Mouse (Mus musculus): ENCODE results near the gene Mtss1l. TPM values are rescaled to one million over a fixed set of nuclear protein-coding genes. Genes with fewer than 3 reads are reported as not detected.

Gene Mtss1l
- polyA plus RNA-seq, 1 experiment from 2014 or later, result 11.1 TPM

GRCm38 (mm10) chr8:110746661-110747060 is 25.4 kb downstream of the Mtss1l start:
- Histone ChIP-seq H3K36me3 (ENCODE audit: poor library complexity, severe bottlenecking) (no peaks in the 10 kb centered on the region), H3K27me3 (no peaks in the 10 kb centered on the region), H3K9ac (no peak overlapping the region), H3K4me2 (no peak overlapping the region), H3K4me3 (no peak overlapping the region), H3K27ac (no peak overlapping the region), H3K4me1 (no peaks in the 10 kb centered on the region), H3K9me3 (replicated peaks) (no peaks in the 10 kb centered on the region)
- ATAC-seq, result no peak
- WGBS, result 81% methylated on average over 9 of the region's 9 CpGs

DNA sequence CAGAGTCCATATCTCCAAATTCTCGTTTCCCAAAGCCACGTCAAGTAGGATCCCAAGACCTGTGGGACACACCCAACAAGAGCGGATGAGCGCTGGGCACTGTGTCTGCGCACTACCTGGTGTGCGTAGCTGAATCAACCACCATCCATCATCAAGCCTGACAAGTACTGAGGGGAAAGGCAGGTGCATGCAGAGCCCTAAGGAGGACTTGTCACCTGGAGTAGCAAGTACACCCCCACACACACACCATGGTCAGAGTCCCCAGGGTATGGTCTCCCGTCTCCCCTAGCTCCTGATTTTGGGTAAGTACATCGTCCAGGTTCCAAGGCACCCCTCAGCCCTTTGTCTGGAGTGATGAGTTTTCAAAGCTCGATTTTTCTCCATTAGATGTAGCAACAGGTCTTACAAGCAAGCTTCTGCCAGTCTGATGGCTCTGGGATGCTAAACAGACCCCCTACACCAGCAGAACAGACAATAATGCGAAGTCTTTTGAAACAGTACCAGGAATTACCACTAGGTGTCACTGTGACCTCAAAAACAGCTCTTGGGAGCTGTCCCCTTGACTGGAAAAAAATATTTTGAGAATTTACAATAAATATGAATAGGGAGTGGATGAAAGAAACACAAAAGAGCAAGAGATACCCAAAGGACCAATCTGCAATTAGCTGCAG is 28.4 kb downstream of the Mtss1l start:
- peak; percentile 61 for ATAC-seq
- Histone ChIP-seq H3K4me3 (no peak overlapping the region), H3K27me3 (no peaks in the 10 kb centered on the region), H3K9ac (no peak overlapping the region), H3K36me3 (ENCODE audit: poor library complexity, severe bottlenecking) (no peaks in the 10 kb centered on the region), H3K4me2 (no peak overlapping the region), H3K27ac (no peak overlapping the region), H3K4me1 (no peaks in the 10 kb centered on the region), H3K9me3 (replicated peaks) (no peaks in the 10 kb centered on the region)
- 61% methylated on average over 10 of the region's 10 CpGs for WGBS

DNA sequence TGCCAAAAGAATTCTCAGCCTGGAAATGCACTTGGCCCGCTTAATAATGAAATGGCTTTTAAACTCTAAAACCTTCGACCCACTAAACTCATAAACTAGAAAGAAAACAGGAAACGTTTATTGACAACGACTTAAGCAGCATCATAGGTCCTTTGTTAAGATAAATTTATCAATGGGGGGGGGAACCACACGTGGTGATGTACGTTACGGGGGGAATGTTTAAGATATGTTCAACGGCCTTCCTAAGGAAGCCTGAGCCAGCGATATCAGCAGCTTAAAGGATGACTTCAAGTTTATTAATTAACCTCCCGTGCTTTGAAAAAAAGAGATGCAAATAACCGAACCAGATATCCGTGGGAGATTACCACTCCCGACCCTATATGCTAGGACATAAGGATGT is 29.0 kb downstream of the Mtss1l start:
- Histone ChIP-seq H3K4me2 (no peak overlapping the region), H3K4me3 (no peak overlapping the region), H3K9me3 (replicated peaks) (no peaks in the 10 kb centered on the region), H3K4me1 (no peaks in the 10 kb centered on the region), H3K9ac (no peak overlapping the region), H3K27me3 (no peaks in the 10 kb centered on the region), H3K36me3 (ENCODE audit: poor library complexity, severe bottlenecking) (no peaks in the 10 kb centered on the region), H3K27ac (no peak overlapping the region)
- no peak for ATAC-seq
- WGBS, result 50% methylated on average over 13 of the region's 13 CpGs

- no peaks in the 10 kb centered on the region for H3K27me3 ChIP-seq
- ATAC-seq, result no peak
- no peak overlapping the region for H3K4me2 ChIP-seq
- H3K36me3 ChIP-seq (ENCODE audit: poor library complexity, severe bottlenecking), result no peaks in the 10 kb centered on the region
- no peak overlapping the region for H3K4me3 ChIP-seq
- no peak overlapping the region for H3K27ac ChIP-seq
- no peaks in the 10 kb centered on the region for H3K9me3 ChIP-seq (replicated peaks)
- H3K9ac ChIP-seq, result no peak overlapping the region
- WGBS, result 83% methylated on average over 5 of the region's 5 CpGs
- no peaks in the 10 kb centered on the region for H3K4me1 ChIP-seq
Measured at GRCm38 (mm10) chr8:110751490-110751889, 30.2 kb downstream of the Mtss1l start.

DNA sequence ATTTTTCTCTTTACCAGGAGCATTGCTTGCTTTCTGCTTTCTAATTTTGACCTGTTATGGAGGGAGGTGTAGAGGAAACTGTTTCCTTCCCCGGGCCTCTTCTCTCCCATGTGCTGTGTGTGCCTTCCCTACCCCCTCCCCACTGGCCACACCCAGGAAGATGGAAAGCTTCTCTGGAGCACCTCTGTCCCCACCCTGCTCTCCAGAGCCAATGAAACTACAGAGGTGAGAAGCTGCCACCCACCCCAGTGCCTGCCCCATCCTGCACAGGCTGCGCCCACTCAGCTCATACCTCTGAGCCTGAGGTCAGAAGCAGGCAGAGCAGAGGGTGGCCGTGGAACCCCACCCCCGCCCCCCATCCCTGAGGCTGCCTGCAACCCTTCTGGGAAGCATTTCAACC is 33.4 kb downstream of the Mtss1l start:
- Histone ChIP-seq H3K36me3 (ENCODE audit: poor library complexity, severe bottlenecking) (no peaks in the 10 kb centered on the region), H3K9me3 (replicated peaks) (no peaks in the 10 kb centered on the region), H3K4me1 (no peaks in the 10 kb centered on the region), H3K4me2 (no peak overlapping the region), H3K27me3 (no peaks in the 10 kb centered on the region), H3K9ac (no peak overlapping the region), H3K4me3 (no peak overlapping the region), H3K27ac (no peak overlapping the region)
- ATAC-seq, result no peak
- WGBS, result 62% methylated on average over 3 of the region's 4 CpGs

DNA sequence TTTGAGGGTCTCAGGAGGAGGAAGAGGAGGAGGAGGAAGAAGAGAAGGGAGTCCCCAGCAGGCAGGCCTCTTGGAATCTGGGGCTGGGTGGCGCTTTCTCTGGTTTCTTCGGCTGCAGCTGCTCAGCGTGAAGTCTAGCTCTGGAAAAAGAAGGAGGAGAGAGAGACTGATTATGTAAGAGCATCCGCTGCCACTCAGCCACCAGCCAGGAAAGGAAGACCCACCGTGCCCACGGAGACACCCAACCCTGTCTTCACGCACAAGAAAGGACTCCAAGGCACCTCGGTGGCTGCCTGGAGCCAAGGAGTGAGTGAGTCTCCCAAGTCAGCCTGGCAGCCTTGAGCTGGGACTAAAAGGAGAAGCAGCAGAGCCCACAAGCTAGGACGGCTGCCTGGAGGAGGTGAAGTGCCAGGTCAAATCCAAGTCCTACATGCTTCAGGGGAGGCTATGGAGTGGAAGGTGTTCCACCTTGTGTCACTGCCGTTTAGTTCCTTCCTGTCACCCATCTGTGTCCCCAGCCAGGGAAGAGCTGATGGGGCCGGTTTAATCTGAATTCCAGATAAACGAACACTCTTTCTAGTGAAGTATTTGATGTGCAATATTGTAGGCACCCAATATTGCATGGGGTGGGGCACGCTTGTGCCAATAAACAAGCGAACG is 34.4 kb downstream of the Mtss1l start:
- no peak overlapping the region for H3K27ac ChIP-seq
- H3K9me3 ChIP-seq (replicated peaks), result no peaks in the 10 kb centered on the region
- no peak overlapping the region for H3K4me3 ChIP-seq
- H3K9ac ChIP-seq, result no peak overlapping the region
- no peaks in the 10 kb centered on the region for H3K27me3 ChIP-seq
- no peaks in the 10 kb centered on the region for H3K36me3 ChIP-seq (ENCODE audit: poor library complexity, severe bottlenecking)
- no peak overlapping the region for H3K4me2 ChIP-seq
- no peak for ATAC-seq
- 50% methylated on average over 15 of the region's 15 CpGs for WGBS
- H3K4me1 ChIP-seq, result no peaks in the 10 kb centered on the region

DNA sequence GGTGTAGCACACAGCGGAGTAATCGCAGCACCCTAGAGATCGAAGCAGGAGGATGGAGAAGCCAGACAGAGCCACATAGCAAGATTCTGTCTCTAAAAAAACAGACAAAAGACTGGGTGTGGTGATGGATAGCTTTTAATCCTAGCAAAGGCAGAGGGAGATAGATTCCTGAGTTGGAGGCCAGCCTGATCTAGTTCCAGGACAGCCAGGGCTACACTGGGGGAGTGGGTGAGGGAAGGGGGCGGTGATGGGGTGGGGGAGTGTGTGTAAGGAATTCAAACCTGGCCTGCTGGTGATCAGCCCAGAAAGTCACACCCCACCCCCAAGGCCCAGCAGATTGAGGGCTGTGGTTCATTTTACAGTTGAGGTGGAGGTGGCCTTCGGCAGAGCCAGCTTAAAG is 34.9 kb downstream of the Mtss1l start:
- 90% methylated on average over 5 of the region's 5 CpGs for WGBS
- no peak for ATAC-seq
- Histone ChIP-seq H3K36me3 (ENCODE audit: poor library complexity, severe bottlenecking) (no peaks in the 10 kb centered on the region), H3K27me3 (no peaks in the 10 kb centered on the region), H3K27ac (no peak overlapping the region), H3K4me1 (no peaks in the 10 kb centered on the region), H3K4me2 (no peak overlapping the region), H3K4me3 (no peak overlapping the region), H3K9me3 (replicated peaks) (no peaks in the 10 kb centered on the region), H3K9ac (no peak overlapping the region)

- no peak for ATAC-seq
- Histone ChIP-seq H3K36me3 (ENCODE audit: poor library complexity, severe bottlenecking) (no peaks in the 10 kb centered on the region), H3K4me1 (no peaks in the 10 kb centered on the region), H3K27me3 (no peaks in the 10 kb centered on the region), H3K4me2 (no peak overlapping the region), H3K27ac (no peak overlapping the region), H3K4me3 (no peak overlapping the region), H3K9me3 (replicated peaks) (no peaks in the 10 kb centered on the region), H3K9ac (no peak overlapping the region)
- 81% methylated on average over 7 of the region's 7 CpGs for WGBS
Measured at GRCm38 (mm10) chr8:110760280-110760940, 39.1 kb downstream of the Mtss1l start.

DNA sequence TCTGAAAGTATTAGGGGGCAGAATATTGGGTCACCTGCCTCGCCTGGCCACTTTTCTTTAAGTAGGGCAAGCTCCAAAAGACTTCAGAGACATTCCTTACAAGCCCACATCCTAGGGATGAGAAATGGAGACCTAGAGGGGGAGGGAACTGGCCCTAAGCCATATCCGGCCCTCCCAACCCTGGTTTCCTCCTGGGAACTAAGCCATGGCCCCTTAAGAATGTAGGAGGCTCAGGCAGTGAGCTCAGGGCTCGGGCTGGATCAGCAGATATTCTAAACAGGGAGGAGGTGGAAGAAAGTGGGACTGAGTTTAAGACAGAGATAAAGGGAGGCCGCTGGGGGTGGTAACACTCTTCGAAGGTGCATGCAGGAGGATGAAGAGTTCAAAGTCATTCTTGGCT is 39.9 kb downstream of the Mtss1l start:
- Histone ChIP-seq H3K36me3 (ENCODE audit: poor library complexity, severe bottlenecking) (no peaks in the 10 kb centered on the region), H3K9me3 (replicated peaks) (no peaks in the 10 kb centered on the region), H3K4me1 (no peaks in the 10 kb centered on the region), H3K4me3 (no peak overlapping the region), H3K27me3 (no peaks in the 10 kb centered on the region), H3K9ac (no peak overlapping the region), H3K4me2 (no peak overlapping the region), H3K27ac (no peak overlapping the region)
- WGBS, result 60% methylated on average over 5 of the region's 5 CpGs
- no peak for ATAC-seq

GRCm38 (mm10) chr8:110761988-110762387 is 40.7 kb downstream of the Mtss1l start:
- Histone ChIP-seq H3K9me3 (replicated peaks) (no peaks in the 10 kb centered on the region), H3K27me3 (no peaks in the 10 kb centered on the region), H3K4me3 (no peak overlapping the region), H3K4me2 (no peak overlapping the region), H3K9ac (no peak overlapping the region), H3K27ac (no peak overlapping the region), H3K4me1 (no peaks in the 10 kb centered on the region), H3K36me3 (ENCODE audit: poor library complexity, severe bottlenecking) (no peaks in the 10 kb centered on the region)
- 70% methylated on average over 6 of the region's 6 CpGs for WGBS
- ATAC-seq, result no peak

DNA sequence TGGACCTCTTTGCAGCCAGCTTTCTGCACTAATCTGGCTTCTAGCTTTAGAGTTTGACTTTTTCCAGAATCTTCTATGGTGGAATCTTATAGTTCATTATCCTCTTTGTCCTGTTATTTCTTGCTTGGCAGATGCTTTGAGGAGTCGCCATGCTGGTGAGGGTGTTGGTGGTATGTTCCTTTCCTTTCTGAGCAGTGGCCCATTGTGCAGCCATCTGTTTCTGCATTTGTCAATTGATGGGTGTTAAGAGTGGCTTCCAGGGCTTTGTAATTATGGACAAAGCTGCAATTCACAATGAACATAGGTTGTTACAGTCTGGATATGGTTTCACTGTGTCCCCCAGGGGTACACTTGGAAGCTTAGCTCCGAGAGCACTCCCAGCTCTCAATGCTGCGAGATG is 43.4 kb downstream of the Mtss1l start:
- no peak overlapping the region for H3K4me2 ChIP-seq
- no peaks in the 10 kb centered on the region for H3K36me3 ChIP-seq (ENCODE audit: poor library complexity, severe bottlenecking)
- H3K9ac ChIP-seq, result no peak overlapping the region
- H3K4me1 ChIP-seq, result no peaks in the 10 kb centered on the region
- no peak for ATAC-seq
- H3K4me3 ChIP-seq, result no peak overlapping the region
- H3K9me3 ChIP-seq (replicated peaks), result no peaks in the 10 kb centered on the region
- no peaks in the 10 kb centered on the region for H3K27me3 ChIP-seq
- WGBS, result 58% methylated on average over 3 of the region's 3 CpGs
- H3K27ac ChIP-seq, result no peak overlapping the region

- Histone ChIP-seq H3K9ac (no peak overlapping the region), H3K36me3 (ENCODE audit: poor library complexity, severe bottlenecking) (no peaks in the 10 kb centered on the region), H3K4me2 (no peak overlapping the region), H3K27ac (no peak overlapping the region), H3K4me1 (no peaks in the 10 kb centered on the region), H3K4me3 (no peak overlapping the region), H3K9me3 (replicated peaks) (no peaks in the 10 kb centered on the region), H3K27me3 (no peaks in the 10 kb centered on the region)
- no peak for ATAC-seq
- 86% methylated on average over 6 of the region's 6 CpGs for WGBS
Measured at GRCm38 (mm10) chr8:110767261-110767660, 46.0 kb downstream of the Mtss1l start.

Measured in forebrain, embryonic 13.5 days (tissue).